Mouse (Mus musculus): ENCODE data around the gene Vwa8. TPM values are rescaled to one million over a fixed set of nuclear protein-coding genes. Genes with fewer than 3 reads are reported as not detected.

Vwa8 gene
- polyA plus RNA-seq, 1 experiment from 2014 or later = 15.6 TPM

DNA sequence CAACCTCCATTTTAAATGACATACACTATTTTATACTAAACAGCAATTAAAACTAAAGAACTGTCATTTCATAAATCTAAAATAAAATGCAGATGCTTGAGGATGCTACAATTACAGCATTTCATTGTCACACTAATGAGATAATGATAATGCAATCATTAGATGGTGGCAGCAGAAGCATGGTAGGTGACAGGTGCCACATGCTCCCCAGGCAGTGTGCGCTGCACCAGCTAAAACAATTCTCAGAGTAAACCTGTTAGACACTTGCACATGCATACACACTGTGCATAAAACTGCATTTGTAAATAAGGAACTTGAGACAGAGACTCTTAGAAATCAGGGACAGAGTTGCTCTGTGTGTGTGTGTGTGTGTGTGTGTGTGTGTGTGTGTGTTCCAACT is 220.7 kb downstream of the Vwa8 start:
- Histone ChIP-seq H3K27ac (ENCODE audit: low read depth, low read length) (no peak overlapping the region), H3K27me3 (replicated peaks; ENCODE audit: control insufficient read depth, insufficient read depth, low read length) (no peaks in the 10 kb centered on the region), H3K4me1 (replicated peaks; ENCODE audit: control insufficient read depth, insufficient read depth, low read length) (no peaks in the 10 kb centered on the region), H3K4me3 (ENCODE audit: low read depth, low read length) (no peak overlapping the region), H3K9ac (ENCODE audit: low read depth, low read length) (no peak overlapping the region), H3K36me3 (ENCODE audit: control insufficient read depth, insufficient read depth) (no peaks in the 10 kb centered on the region), H3K9me3 (ENCODE audit: control insufficient read depth) (no peaks in the 10 kb centered on the region), H3K4me2 (replicated peaks; ENCODE audit: low read depth) (no peak overlapping the region)
- TF ChIP-seq CTCF (IDR thresholded peaks at IDR 0.05; ENCODE audit: low read depth) = no peak
- no peak for ATAC-seq
- 93% methylated on average over 1 of the region's 1 CpGs for WGBS

DNA sequence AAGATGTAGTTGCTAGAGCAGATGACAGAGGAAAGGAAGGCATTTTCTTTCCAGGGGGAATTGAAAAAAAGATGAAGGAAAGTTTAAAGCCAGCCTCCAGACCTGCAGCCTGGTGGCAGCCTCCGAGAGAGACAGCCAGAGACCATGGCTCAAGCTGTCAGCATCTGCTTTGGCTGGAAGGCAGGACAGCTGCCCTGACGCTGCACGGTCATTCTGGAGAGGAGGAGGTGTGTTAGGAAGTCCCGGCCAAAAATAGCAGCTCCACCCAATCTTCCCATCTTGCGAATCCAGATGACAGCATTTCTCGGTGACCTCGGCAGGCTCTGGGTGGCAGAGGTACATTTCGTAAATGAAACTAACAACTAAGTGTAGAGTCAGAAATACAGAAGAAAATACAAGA is 225.9 kb downstream of the Vwa8 start:
- Histone ChIP-seq H3K27ac (ENCODE audit: low read depth, low read length) (no peak overlapping the region), H3K4me1 (replicated peaks; ENCODE audit: control insufficient read depth, insufficient read depth, low read length) (no peaks in the 10 kb centered on the region), H3K4me2 (replicated peaks; ENCODE audit: low read depth) (no peak overlapping the region), H3K36me3 (ENCODE audit: control insufficient read depth, insufficient read depth) (no peaks in the 10 kb centered on the region), H3K9me3 (ENCODE audit: control insufficient read depth) (no peaks in the 10 kb centered on the region), H3K4me3 (ENCODE audit: low read depth, low read length) (no peak overlapping the region), H3K9ac (ENCODE audit: low read depth, low read length) (no peak overlapping the region), H3K27me3 (replicated peaks; ENCODE audit: control insufficient read depth, insufficient read depth, low read length) (no peaks in the 10 kb centered on the region)
- WGBS = 86% methylated on average over 8 of the region's 8 CpGs
- TF ChIP-seq CTCF (IDR thresholded peaks at IDR 0.05; ENCODE audit: low read depth) = no peak
- no peak for ATAC-seq

DNA sequence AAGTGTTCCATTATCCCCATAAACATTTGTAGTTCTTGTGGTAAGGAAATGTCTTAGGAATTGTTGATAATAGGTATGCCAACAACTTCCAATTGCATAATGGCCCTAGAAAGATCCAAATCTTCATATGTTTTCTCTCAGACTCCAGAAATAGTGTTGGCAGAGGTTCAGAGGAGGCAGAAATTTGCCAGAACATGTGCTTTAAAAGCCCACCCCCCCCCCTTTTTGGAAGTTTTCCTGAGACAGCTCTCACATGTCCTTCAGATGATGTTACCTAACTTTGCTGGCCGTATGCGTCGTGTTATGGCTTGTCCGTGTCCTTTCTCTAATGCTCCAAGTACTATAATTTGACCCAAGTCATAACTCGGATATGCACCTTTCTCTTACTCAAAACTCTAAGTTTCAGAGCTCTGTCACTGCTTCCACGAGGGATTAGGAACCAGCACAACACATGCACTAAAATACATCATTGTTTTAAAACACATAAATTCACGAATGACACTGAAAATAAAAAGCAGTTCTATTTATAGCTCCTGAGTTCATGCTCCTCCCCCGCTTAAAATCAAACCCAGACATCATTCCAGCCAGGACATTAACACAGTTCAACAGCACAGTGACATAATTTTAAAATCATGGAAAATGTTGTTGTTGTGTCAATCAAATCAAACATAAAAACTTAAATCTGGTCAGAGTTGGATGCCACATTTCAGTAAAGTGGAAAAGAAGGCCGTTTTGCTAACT is 227.9 kb downstream of the Vwa8 start:
- no peaks in the 10 kb centered on the region for H3K36me3 ChIP-seq (ENCODE audit: control insufficient read depth, insufficient read depth)
- no peak for ATAC-seq
- no peaks in the 10 kb centered on the region for H3K4me1 ChIP-seq (replicated peaks; ENCODE audit: control insufficient read depth, insufficient read depth, low read length)
- no peaks in the 10 kb centered on the region for H3K9me3 ChIP-seq (ENCODE audit: control insufficient read depth)
- 73% methylated on average over 9 of the region's 9 CpGs for WGBS
- no peaks in the 10 kb centered on the region for H3K27me3 ChIP-seq (replicated peaks; ENCODE audit: control insufficient read depth, insufficient read depth, low read length)
- H3K9ac ChIP-seq (ENCODE audit: low read depth, low read length) = no peak overlapping the region
- H3K4me3 ChIP-seq (ENCODE audit: low read depth, low read length) = no peak overlapping the region
- H3K27ac ChIP-seq (ENCODE audit: low read depth, low read length) = no peak overlapping the region
- TF ChIP-seq CTCF (IDR thresholded peaks at IDR 0.05; ENCODE audit: low read depth) = no peak
- H3K4me2 ChIP-seq (replicated peaks; ENCODE audit: low read depth) = no peak overlapping the region

DNA sequence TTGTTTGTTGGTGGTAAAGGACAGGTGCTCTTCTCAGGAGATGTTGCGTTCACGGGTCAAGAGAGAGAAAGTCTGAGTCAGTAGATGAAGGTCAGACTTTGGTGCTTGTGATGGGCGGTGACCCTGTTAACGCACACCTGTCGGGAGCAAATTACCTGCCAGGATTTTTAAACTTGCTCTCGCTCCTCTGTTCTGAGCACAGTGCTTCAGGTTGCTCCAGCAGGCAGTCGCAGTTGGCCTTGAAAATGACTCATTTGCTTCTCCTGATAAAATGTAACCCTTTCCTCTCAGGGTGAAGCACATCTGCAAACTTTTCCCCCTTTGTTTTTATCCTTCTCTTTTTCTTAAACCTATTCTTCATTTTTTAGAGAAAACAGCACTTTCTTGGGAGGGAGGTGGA is 234.7 kb downstream of the Vwa8 start:
- H3K4me2 ChIP-seq (replicated peaks; ENCODE audit: low read depth) = no peak overlapping the region
- H3K27ac ChIP-seq (ENCODE audit: low read depth, low read length) = no peak overlapping the region
- no peak for ATAC-seq
- H3K4me3 ChIP-seq (ENCODE audit: low read depth, low read length) = no peak overlapping the region
- no peak for TF ChIP-seq CTCF (IDR thresholded peaks at IDR 0.05; ENCODE audit: low read depth)
- 38% methylated on average over 7 of the region's 7 CpGs for WGBS
- no peaks in the 10 kb centered on the region for H3K36me3 ChIP-seq (ENCODE audit: control insufficient read depth, insufficient read depth)
- H3K9ac ChIP-seq (ENCODE audit: low read depth, low read length) = no peak overlapping the region; the same call in 1 of the 2 replicates
- H3K9me3 ChIP-seq (ENCODE audit: control insufficient read depth) = no peaks in the 10 kb centered on the region
- no peaks in the 10 kb centered on the region for H3K4me1 ChIP-seq (replicated peaks; ENCODE audit: control insufficient read depth, insufficient read depth, low read length)
- H3K27me3 ChIP-seq (replicated peaks; ENCODE audit: control insufficient read depth, insufficient read depth, low read length) = no peaks in the 10 kb centered on the region

DNA sequence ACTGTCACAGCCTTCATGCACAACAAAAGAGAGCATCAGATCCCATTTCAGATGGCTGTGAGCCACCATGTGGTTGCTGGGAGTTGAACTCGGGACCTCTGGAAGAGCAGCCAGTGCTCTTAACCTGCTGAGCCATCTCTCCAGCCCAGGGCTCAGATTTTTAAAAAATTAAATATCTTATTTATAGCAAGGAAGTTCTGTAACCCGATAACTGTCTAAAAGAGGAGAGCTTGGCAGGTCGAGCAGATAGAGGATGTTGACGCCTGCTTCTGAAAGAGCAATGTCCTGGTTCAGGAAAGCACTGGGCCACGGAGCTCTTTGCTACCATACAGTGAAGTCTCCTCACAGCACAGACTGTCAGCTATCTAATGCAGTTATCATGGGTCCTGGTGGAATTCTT is 237.2 kb downstream of the Vwa8 start:
- no peak overlapping the region for H3K27ac ChIP-seq (ENCODE audit: low read depth, low read length)
- 86% methylated on average over 5 of the region's 5 CpGs for WGBS
- no peak overlapping the region for H3K4me2 ChIP-seq (replicated peaks; ENCODE audit: low read depth)
- no peak for ATAC-seq
- no peaks in the 10 kb centered on the region for H3K4me1 ChIP-seq (replicated peaks; ENCODE audit: control insufficient read depth, insufficient read depth, low read length)
- no peak overlapping the region for H3K4me3 ChIP-seq (ENCODE audit: low read depth, low read length)
- H3K27me3 ChIP-seq (replicated peaks; ENCODE audit: control insufficient read depth, insufficient read depth, low read length) = no peaks in the 10 kb centered on the region
- no peak overlapping the region for H3K9ac ChIP-seq (ENCODE audit: low read depth, low read length)
- no peaks in the 10 kb centered on the region for H3K36me3 ChIP-seq (ENCODE audit: control insufficient read depth, insufficient read depth)
- TF ChIP-seq CTCF (IDR thresholded peaks at IDR 0.05; ENCODE audit: low read depth) = no peak
- H3K9me3 ChIP-seq (ENCODE audit: control insufficient read depth) = no peaks in the 10 kb centered on the region

DNA sequence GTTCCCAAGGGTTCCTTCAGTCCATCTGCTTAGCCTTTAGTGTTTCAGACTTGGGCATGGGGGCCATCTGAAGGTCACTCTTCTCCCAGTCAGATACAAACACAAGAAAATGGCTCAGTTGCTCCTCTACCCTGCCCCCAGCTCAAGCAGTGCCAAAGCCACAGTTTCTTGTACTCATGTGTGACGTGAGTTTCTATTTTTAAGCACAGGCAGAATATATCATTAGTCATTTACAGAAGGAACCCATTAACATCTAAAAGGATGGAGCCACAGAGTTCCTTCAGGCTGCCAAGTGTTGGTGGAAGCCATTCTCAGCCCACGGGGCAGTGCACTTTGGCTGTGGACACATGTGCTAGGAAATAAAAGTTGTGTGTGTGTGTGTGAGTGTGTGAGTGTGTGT is 240.6 kb downstream of the Vwa8 start:
- TF ChIP-seq CTCF (IDR thresholded peaks at IDR 0.05; ENCODE audit: low read depth) = no peak
- H3K9me3 ChIP-seq (ENCODE audit: control insufficient read depth) = no peaks in the 10 kb centered on the region
- no peak overlapping the region for H3K4me2 ChIP-seq (replicated peaks; ENCODE audit: low read depth)
- no peaks in the 10 kb centered on the region for H3K4me1 ChIP-seq (replicated peaks; ENCODE audit: control insufficient read depth, insufficient read depth, low read length)
- no peaks in the 10 kb centered on the region for H3K27me3 ChIP-seq (replicated peaks; ENCODE audit: control insufficient read depth, insufficient read depth, low read length)
- WGBS = 51% methylated on average over 2 of the region's 2 CpGs
- no peak overlapping the region for H3K27ac ChIP-seq (ENCODE audit: low read depth, low read length)
- no peak overlapping the region for H3K9ac ChIP-seq (ENCODE audit: low read depth, low read length)
- ATAC-seq = peak; percentile 38; the same call in 1 of the 2 replicates
- H3K4me3 ChIP-seq (ENCODE audit: low read depth, low read length) = no peak overlapping the region
- H3K36me3 ChIP-seq (ENCODE audit: control insufficient read depth, insufficient read depth) = peaks cover 5% of the 10 kb centered on the region

Data from intestine, postnatal 0 days (tissue).